In genomic region chr10:91029002-91029539, GRCm38 (mm10) we compare ENCODE assay signal across 1 mouse cellular context.
A peak's percentile ranks its signal among the peaks of the same experiment; 100 is the strongest.
TF ChIP-seq lines count a peak whose summit lies in the region.

No protein-coding gene starts in this region.

TF ChIP-seq in CH12.LX, 34 proteins besides CTCF, POLR2A, EP300 and RAD21 (continued from another document):
- TF ChIP-seq NELFE (IDR thresholded peaks at IDR 0.05; ENCODE audit: low read depth, low read length) (no peak), MYC (IDR thresholded peaks at IDR 0.05; ENCODE audit: low read depth, low read length) (peak; percentile 82), IRF4 (IDR thresholded peaks at IDR 0.05; ENCODE audit: low read depth, low read length) (peak; percentile 100), PAX5 (IDR thresholded peaks at IDR 0.05; ENCODE audit: low read length) (no peak), MAFK (IDR thresholded peaks at IDR 0.05; ENCODE audit: insufficient replicate concordance, low read length) (peak; percentile 92), KAT2A (IDR thresholded peaks at IDR 0.05; ENCODE audit: insufficient replicate concordance, low read length) (no peak), BHLHE40 (IDR thresholded peaks at IDR 0.05; ENCODE audit: low read depth, low read length) (peak; percentile 88), GABPA (IDR thresholded peaks at IDR 0.05; ENCODE audit: insufficient replicate concordance, low read depth, low read length) (no peak), MAX (IDR thresholded peaks at IDR 0.05; ENCODE audit: low read length) (peak; percentile 64; the same call in 1 of the 2 replicates), TCF12 (IDR thresholded peaks at IDR 0.05; ENCODE audit: low read depth, low read length) (peak; percentile 90), TBP (conservative IDR thresholded peaks at IDR 0.05; ENCODE audit: low read depth, low read length) (0 out of 2 replicates have a peak, but pooled peaks have one; percentile 39), E2F4 (IDR thresholded peaks at IDR 0.05; ENCODE audit: insufficient replicate concordance, low read depth, low read length) (no peak), JUN (IDR thresholded peaks at IDR 0.05; ENCODE audit: insufficient read depth, low read depth, low read length) (peak; percentile 98), JUND (conservative IDR thresholded peaks at IDR 0.05; ENCODE audit: low read depth, low read length) (peak; percentile 98), MAZ (IDR thresholded peaks at IDR 0.05; ENCODE audit: low read depth, low read length) (no peak; the same call in 1 of the 2 replicates), MEF2A (IDR thresholded peaks at IDR 0.05; ENCODE audit: borderline replicate concordance, low read depth, low read length) (peak; percentile 92), CHD1 (IDR thresholded peaks at IDR 0.05; ENCODE audit: low read depth, low read length) (0 out of 2 replicates have a peak, but pooled peaks have one; percentile 50), RCOR1 (conservative IDR thresholded peaks at IDR 0.05; ENCODE audit: low read depth, low read length) (peak; percentile 98), MXI1 (IDR thresholded peaks at IDR 0.05; ENCODE audit: low read depth, low read length) (peak; percentile 39; the same call in 1 of the 2 replicates), ETS1 (conservative IDR thresholded peaks at IDR 0.05; ENCODE audit: low read depth, low read length) (peak; percentile 96)
